Mouse (Mus musculus): ENCODE data around the gene Rps3a1.

GRCm38 (mm10) chr3:86141366-86141765 is 1.1 kb downstream of the Rps3a1 start:
- TF ChIP-seq CTCF (IDR thresholded peaks at IDR 0.05; ENCODE audit: borderline replicate concordance, control insufficient read depth, extremely low read depth, insufficient read depth, low read length, poor library complexity) (no peak), POLR2A (IDR thresholded peaks at IDR 0.05; ENCODE audit: control insufficient read depth, extremely low read depth, insufficient read depth, low read length, poor library complexity) (no peak)
